Mouse (Mus musculus) myocyte (in vitro differentiated cells): Measurements from ENCODE around the gene Zfp593. TPM values are rescaled to one million over a fixed set of nuclear protein-coding genes. Genes with fewer than 3 reads are reported as not detected.

ENCODE experiments used
- H3K27me3 ChIP-seq: one replicate; pipeline ENCODE4 v1.6.1; 2011; ENCODE audit not compliant: control insufficient read depth, insufficient read depth, insufficient read length
- H3K36me3 ChIP-seq: one replicate; pipeline ENCODE4 v1.6.1; 2011; ENCODE audit not compliant: control insufficient read depth, insufficient read depth
- H3K4me2 ChIP-seq: one replicate; pipeline ENCODE4 v1.6.1; 2011; ENCODE audit warnings: low read depth, control low read depth
- H3K4me3 ChIP-seq: one replicate; pipeline ENCODE4 v1.5.1; 2011; ENCODE audit warnings: mild to moderate bottlenecking, control low read depth, moderate library complexity
- H3K79me2 ChIP-seq: one replicate; pipeline ENCODE4 v1.6.1; 2011; ENCODE audit not compliant: control insufficient read depth, insufficient read depth
- H3ac ChIP-seq: one replicate; pipeline ENCODE4 v1.6.1; 2011; ENCODE audit not compliant: control insufficient read depth, insufficient read length
- CEBPB ChIP-seq: IDR thresholded peaks from 2 replicates; pipeline ENCODE4 v1.6.1; 2011; ENCODE audit warnings: mild to moderate bottlenecking, moderate library complexity; ENCODE audit not compliant: poor library complexity, insufficient read depth, severe bottlenecking
- E2F4 ChIP-seq: IDR thresholded peaks from one replicate; pipeline ENCODE4 v1.6.1; 2011; ENCODE audit warnings: mild to moderate bottlenecking, control low read depth, moderate library complexity; ENCODE audit not compliant: insufficient read depth
- MAX ChIP-seq: IDR thresholded peaks from one replicate; pipeline ENCODE4 v1.6.1; 2011; ENCODE audit warnings: low read depth, mild to moderate bottlenecking, control low read depth
- MYOD1 ChIP-seq, 3 experiments: IDR thresholded peaks; one replicate each; pipeline ENCODE4 v1.6.1; 2011; ENCODE audit warnings: control low read depth in 2 of 3, low read depth in 2 of 3, mild to moderate bottlenecking in 2 of 3, moderate library complexity in 1 of 3; ENCODE audit not compliant: insufficient read length in 2 of 3, control insufficient read depth in 1 of 3
- MYOG ChIP-seq, 3 experiments: IDR thresholded peaks; one replicate each; pipeline ENCODE4 v1.6.1; 2011; ENCODE audit warnings: control low read depth in 2 of 3, low read depth in 2 of 3, mild to moderate bottlenecking in 2 of 3; ENCODE audit not compliant: insufficient read length in 2 of 3, control insufficient read depth in 1 of 3, insufficient read depth in 1 of 3
- POLR2A ChIP-seq: IDR thresholded peaks from one replicate; pipeline ENCODE4 v1.6.1; 2011; ENCODE audit warnings: low read depth, mild to moderate bottlenecking, control low read depth, moderate library complexity; ENCODE audit not compliant: insufficient read length
- POLR2AphosphoS2 ChIP-seq: IDR thresholded peaks from one replicate; pipeline ENCODE4 v1.6.1; 2011; ENCODE audit warnings: low read depth, control low read depth; ENCODE audit not compliant: insufficient read length
- REST ChIP-seq: IDR thresholded peaks from one replicate; pipeline ENCODE4 v1.6.1; 2011; ENCODE audit warnings: mild to moderate bottlenecking, control low read depth, moderate library complexity; ENCODE audit not compliant: insufficient read depth, insufficient read length
- SRF ChIP-seq: IDR thresholded peaks from one replicate; pipeline ENCODE4 v1.6.1; 2011; ENCODE audit warnings: low read depth; ENCODE audit not compliant: control insufficient read depth, insufficient read length
- TCF12 ChIP-seq: IDR thresholded peaks from one replicate; pipeline ENCODE4 v1.6.1; 2011; ENCODE audit warnings: mild to moderate bottlenecking, control low read depth; ENCODE audit not compliant: poor library complexity, insufficient read depth, severe bottlenecking
- TCF3 ChIP-seq: IDR thresholded peaks from one replicate; pipeline ENCODE4 v1.6.1; 2011; ENCODE audit warnings: low read depth, control low read depth; ENCODE audit not compliant: insufficient read length
- USF1 ChIP-seq: IDR thresholded peaks from one replicate; pipeline ENCODE4 v1.6.1; 2011; ENCODE audit warnings: low read depth, mild to moderate bottlenecking, control low read depth, moderate library complexity
- polyA plus RNA-seq: library from polyadenylated mRNA; unstranded; fragments of >200 nt; fragmentation: generic; extraction: Trizol; gene quantifications from one replicate; pipeline ENCODE4 v1.2.1, GENCODE M21; 2012; ENCODE audit warnings: missing spikeins

The Zfp593 gene
- polyA plus RNA-seq = 15.7 TPM

DNA sequence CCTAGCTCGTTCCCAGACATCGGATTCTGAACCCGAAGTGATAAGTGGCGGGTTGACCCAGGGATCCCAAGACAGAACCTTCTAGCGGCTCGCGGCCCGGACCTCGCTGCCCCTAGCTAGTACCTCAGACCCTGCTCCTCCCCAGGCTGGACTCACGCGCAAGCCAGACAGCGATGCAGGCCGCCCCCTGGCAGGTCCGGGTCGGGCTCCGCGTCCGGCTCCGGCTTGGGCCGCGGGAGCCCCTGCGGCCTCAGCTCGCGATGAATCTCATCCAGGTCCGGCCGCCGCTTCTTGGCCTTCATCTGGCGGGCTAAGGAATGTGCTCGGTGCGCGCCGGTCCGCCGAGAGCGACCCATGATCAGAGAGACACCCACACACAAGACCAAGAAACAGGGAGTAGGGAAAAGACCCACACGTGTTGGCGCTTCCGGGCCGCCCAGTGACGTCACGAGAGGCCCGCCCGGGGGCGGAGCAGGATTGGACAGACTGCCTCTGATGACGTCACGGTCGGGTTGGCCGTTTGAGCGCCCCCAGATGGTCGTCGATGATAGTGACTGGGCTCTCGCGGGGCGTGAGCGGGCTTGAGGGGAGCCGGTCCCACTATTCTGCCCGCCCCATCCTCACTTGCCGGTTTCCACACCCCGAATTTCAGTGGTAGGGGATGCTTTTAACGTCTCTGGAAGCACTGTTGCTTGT, at the start of gene Zfp593:
Gene Zfp593, minus strand, starts transcription at position 445 of the 696 bp plus-strand sequence.
- H3K27me3 ChIP-seq = peaks cover 29% of the 10 kb centered on the region
- TF ChIP-seq POLR2AphosphoS2 = peak; percentile 60
- no peak for TF ChIP-seq CEBPB
- TF ChIP-seq TCF12 = no peak
- TF ChIP-seq POLR2A = peak; percentile 64
- TF ChIP-seq USF1 = peak; percentile 11
- TF ChIP-seq MAX = peak; percentile 77
- H3ac ChIP-seq = peak within 1 kb of the TSS; percentile 34
- peak within 1 kb of the TSS; percentile 93 for H3K4me2 ChIP-seq
- no peaks in the 10 kb centered on the region for H3K79me2 ChIP-seq
- peak within 1 kb of the TSS; percentile 44 for H3K4me3 ChIP-seq
- H3K36me3 ChIP-seq = no peaks in the 10 kb centered on the region

DNA sequence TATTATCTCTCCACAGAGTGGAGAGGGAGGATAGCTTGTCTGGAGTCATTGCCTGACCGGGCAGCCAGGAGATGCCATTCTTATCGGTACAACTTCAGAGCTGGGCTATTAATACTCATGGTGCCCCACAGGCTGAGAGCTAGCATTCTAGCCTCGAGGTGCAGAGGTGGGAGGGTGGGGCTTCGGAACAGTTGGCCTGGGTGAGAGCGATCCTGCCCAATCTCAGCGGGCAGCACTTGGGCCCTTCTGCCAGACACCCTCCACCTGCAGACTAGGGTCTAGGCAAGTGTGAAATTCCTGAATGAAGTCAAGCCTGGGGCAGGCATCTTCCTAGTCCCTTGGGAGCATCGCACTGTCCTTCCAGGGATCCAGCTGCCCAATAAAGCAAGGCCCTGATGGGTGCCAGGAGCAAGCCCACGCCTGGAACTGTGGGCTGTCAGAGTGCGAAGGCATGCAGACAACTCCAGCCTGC, 48.3 kb upstream of the Zfp593 start:
- Histone ChIP-seq H3K79me2 (no peaks in the 10 kb centered on the region), H3K36me3 (no peaks in the 10 kb centered on the region), H3K4me3 (no peak overlapping the region), H3ac (no peak overlapping the region), H3K27me3 (no peaks in the 10 kb centered on the region), H3K4me2 (no peak overlapping the region)
- TF ChIP-seq TCF12 (peak; percentile 14), MYOD1 (IDR thresholded peaks at IDR 0.05; ENCODE audit: control insufficient read depth in 1 of 3, insufficient read length in 2 of 3, low read depth in 2 of 3) (peak in 1 of 3 experiments; percentile 62), SRF (no peak), MYOG (IDR thresholded peaks at IDR 0.05; ENCODE audit: control insufficient read depth in 1 of 3, insufficient read depth in 1 of 3, insufficient read length in 2 of 3, low read depth in 2 of 3) (peak in 1 of 3 experiments; percentile 85)

DNA sequence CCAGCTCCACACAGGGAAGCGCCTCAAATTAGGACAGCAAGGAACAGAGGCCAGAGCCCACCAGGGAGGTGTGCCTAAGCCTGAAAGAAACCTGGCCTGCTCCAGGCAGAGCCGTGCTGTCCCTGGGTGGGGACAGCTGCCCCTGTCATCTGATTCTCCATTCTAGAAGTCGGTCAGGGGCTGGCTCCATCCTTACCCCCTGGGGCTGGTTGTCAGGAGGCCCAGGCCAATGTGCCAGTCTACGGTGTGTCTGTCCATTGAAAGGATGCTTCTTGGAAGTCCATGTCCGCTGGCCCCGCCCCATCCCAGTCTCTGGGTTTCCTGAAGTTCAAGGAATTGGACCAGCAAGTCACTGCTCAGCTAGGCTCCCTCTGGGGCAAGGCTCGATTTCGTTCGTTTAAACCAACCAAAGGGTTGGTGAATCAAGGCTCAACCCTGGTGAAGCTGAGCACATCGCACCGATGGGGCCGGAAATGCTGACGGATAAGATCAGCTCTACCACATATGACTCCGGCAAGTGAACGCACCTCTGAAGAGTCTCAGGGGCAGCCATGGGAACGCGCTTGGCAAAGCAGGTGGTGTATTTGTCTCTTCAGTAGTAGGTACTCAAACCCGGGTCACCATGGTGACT, 47.8 kb upstream of the Zfp593 start:
- H3K36me3 ChIP-seq = no peaks in the 10 kb centered on the region
- TF ChIP-seq MYOD1 (IDR thresholded peaks at IDR 0.05; ENCODE audit: control insufficient read depth in 1 of 3, insufficient read length in 2 of 3, low read depth in 2 of 3) = peak in 1 of 3 experiments; percentile 2
- no peak for TF ChIP-seq USF1
- no peak overlapping the region for H3K4me3 ChIP-seq
- no peaks in the 10 kb centered on the region for H3K79me2 ChIP-seq
- no peak overlapping the region for H3ac ChIP-seq
- H3K4me2 ChIP-seq = no peak overlapping the region
- no peaks in the 10 kb centered on the region for H3K27me3 ChIP-seq

DNA sequence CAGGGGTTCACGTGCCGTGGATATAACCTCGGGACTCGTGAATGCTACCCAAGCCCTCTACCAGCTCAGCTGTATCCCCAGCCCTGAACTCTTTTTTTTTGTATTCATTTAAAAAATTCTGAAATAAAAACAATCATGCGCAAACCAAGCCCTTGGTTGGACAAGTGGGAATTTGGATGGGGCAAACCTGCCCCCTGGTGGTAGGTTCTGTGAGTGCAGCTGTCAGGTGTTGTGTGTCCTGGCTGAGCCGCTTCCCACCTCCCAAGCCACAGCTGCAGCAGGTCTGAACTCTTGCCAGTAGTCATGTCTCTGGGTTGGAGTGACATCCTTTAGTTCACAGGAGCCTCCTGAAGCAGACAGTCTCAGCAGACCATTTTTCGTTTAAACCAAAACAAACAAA, 46.7 kb upstream of the Zfp593 start:
- H3K4me2 ChIP-seq = no peak overlapping the region
- no peaks in the 10 kb centered on the region for H3K27me3 ChIP-seq
- no peak overlapping the region for H3K4me3 ChIP-seq
- no peak overlapping the region for H3ac ChIP-seq
- H3K36me3 ChIP-seq = no peaks in the 10 kb centered on the region
- TF ChIP-seq TCF3 (no peak), MAX (no peak), SRF (no peak), TCF12 (no peak), POLR2A (no peak)
- H3K79me2 ChIP-seq = no peaks in the 10 kb centered on the region

DNA sequence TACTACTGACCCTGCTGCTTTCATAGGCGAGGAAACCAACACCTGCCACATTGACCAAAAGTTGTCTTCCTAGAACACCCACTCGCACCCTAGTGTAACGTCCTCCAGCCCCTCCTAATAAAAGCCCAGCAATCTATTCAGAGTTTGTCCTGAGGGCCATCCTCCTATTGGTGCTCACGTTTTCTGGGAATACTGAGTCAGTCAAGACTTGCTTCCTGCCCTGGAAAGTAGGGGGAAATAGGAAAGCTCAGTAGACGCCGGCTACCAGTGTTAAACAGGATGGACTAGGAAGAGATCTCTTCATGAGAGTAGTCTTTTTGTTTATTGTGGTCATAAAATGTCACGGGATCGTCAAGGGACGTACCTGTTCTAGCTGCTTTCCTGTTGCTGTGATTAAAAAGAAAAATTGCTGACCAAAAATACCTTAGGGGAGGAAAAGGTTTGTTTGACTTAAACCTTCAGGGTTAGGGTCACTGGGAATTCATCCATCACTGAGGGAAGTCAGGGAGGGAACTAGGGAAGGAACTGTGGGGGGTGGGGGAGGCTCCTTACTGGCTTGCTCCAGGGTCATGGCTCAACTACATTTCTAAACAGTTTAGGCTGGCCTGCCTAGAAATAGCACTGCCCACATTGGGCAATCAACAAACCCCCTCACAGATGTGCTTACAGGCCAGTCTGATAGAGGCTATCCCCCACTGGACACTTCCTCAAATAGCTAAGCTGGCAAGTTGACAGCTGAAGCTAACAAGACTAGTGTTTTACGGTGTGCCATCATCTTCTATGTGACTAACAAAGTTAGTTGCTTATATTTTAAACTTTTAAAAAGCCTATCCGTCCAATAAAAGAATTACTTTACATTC, 43.2 kb upstream of the Zfp593 start:
- Histone ChIP-seq H3ac (peak overlapping the region; percentile 77), H3K79me2 (no peaks in the 10 kb centered on the region), H3K4me3 (peak overlapping the region; percentile 50), H3K4me2 (peak overlapping the region; percentile 87), H3K27me3 (no peaks in the 10 kb centered on the region), H3K36me3 (peaks cover 8% of the 10 kb centered on the region)
- no peak for TF ChIP-seq CEBPB
- no peak for TF ChIP-seq POLR2A
- TF ChIP-seq REST = no peak
- no peak for TF ChIP-seq TCF12
- TF ChIP-seq MAX = no peak
- TF ChIP-seq E2F4 = no peak
- TF ChIP-seq POLR2AphosphoS2 = no peak
